Mouse (Mus musculus) natural killer cell, adult 2 months (primary cell): ENCODE data around the gene Rhof.

ENCODE experiments used
- DNase-seq, 2 experiments: peaks; one replicate each; pipeline ENCODE4 v3.0.0; 2022; ENCODE audit warnings: low spot score in 2 of 2

Rhof gene

GRCm38 (mm10) chr5:123132308-123133071 is at the start of gene Rhof:
Gene Rhof (minus strand): TSS chr5:123132692.
- DNase-seq: peak; percentile 90 to 93

GRCm38 (mm10) chr5:123181536-123181935 is 49.0 kb upstream of the Rhof start:
- DNase-seq: no peak

- no peak for DNase-seq
Measured at GRCm38 (mm10) chr5:123180390-123180789, 47.9 kb upstream of the Rhof start.

- DNase-seq: no peak
Measured at GRCm38 (mm10) chr5:123178792-123179191, 46.3 kb upstream of the Rhof start.

GRCm38 (mm10) chr5:123171646-123172350 is 39.3 kb upstream of the Rhof start:
- DNase-seq: peak; percentile 74 to 84

GRCm38 (mm10) chr5:123170365-123170764 is 37.9 kb upstream of the Rhof start:
- no peak for DNase-seq

- no peak for DNase-seq
Measured at GRCm38 (mm10) chr5:123169284-123169683, 36.8 kb upstream of the Rhof start, which contains the start of gene Psmd9. Gene Psmd9 (plus strand): TSS chr5:123169413.

- no peak for DNase-seq
Measured at GRCm38 (mm10) chr5:123167591-123167990, 35.1 kb upstream of the Rhof start.

- DNase-seq: no peak
Measured at GRCm38 (mm10) chr5:123166437-123166836, 33.9 kb upstream of the Rhof start.

- no peak for DNase-seq
Measured at GRCm38 (mm10) chr5:123162942-123163341, 30.4 kb upstream of the Rhof start.

- DNase-seq: no peak
Measured at GRCm38 (mm10) chr5:123160341-123160740, 27.8 kb upstream of the Rhof start.

- DNase-seq: no peak
Measured at GRCm38 (mm10) chr5:123159866-123160265, 27.4 kb upstream of the Rhof start.

- no peak for DNase-seq
Measured at GRCm38 (mm10) chr5:123159446-123159845, 27.0 kb upstream of the Rhof start.

GRCm38 (mm10) chr5:123157972-123158371 is 25.5 kb upstream of the Rhof start:
- DNase-seq: no peak

- no peak for DNase-seq
Measured at GRCm38 (mm10) chr5:123156763-123157162, 24.3 kb upstream of the Rhof start.

GRCm38 (mm10) chr5:123155425-123155824 is 22.9 kb upstream of the Rhof start:
- DNase-seq: peak; percentile 71 to 80

GRCm38 (mm10) chr5:123152901-123153300 is 20.4 kb upstream of the Rhof start:
- DNase-seq: no peak

- DNase-seq: no peak
Measured at GRCm38 (mm10) chr5:123151707-123152362, 19.3 kb upstream of the Rhof start.

- DNase-seq: peak; percentile 76 to 80
Measured at GRCm38 (mm10) chr5:123151077-123151476, 18.6 kb upstream of the Rhof start.

GRCm38 (mm10) chr5:123150641-123151040 is 18.1 kb upstream of the Rhof start:
- peak; percentile 76 for DNase-seq

- DNase-seq: peak; percentile 86 to 91
Measured at GRCm38 (mm10) chr5:123149451-123150400, 17.2 kb upstream of the Rhof start.
